Mouse (Mus musculus) megakaryocyte, embryonic 14.5 days (primary cell): ENCODE results near the gene Col4a2.

Experiments used
- FLI1 ChIP-seq: IDR thresholded peaks from 2 replicates; pipeline ENCODE4 v1.6.1; 2012; ENCODE audit warnings: low read length, inconsistent platforms, mixed read lengths
- GATA1 ChIP-seq: IDR thresholded peaks from 3 replicates; pipeline ENCODE4 v1.6.1; 2012; ENCODE audit warnings: mixed read lengths, low read length, inconsistent platforms, borderline replicate concordance

GRCm38 (mm10) chr8:11310049-11310448 is 2.6 kb upstream of the Col4a2 start:
- TF ChIP-seq FLI1 (no peak), GATA1 (no peak)
